Mouse (Mus musculus) heart, adult 11 months (tissue): ENCODE data around the gene Plcb1.

Experiments
- DNase-seq: peaks from one replicate; pipeline ENCODE4 v3.0.0; 2022

The Plcb1 gene

GRCm38 (mm10) chr2:135439546-135440517 lies 654.0 kb downstream of the Plcb1 start:
- DNase-seq = peak; percentile 92

- DNase-seq = no peak
Measured at GRCm38 (mm10) chr2:135453581-135453980, 667.7 kb downstream of the Plcb1 start.

- no peak for DNase-seq
Measured at GRCm38 (mm10) chr2:135454015-135454414, 668.1 kb downstream of the Plcb1 start.

- DNase-seq = no peak
Measured at GRCm38 (mm10) chr2:135454455-135454854, 668.6 kb downstream of the Plcb1 start.

- DNase-seq = no peak
Measured at GRCm38 (mm10) chr2:135467895-135468294, 682.0 kb downstream of the Plcb1 start.

GRCm38 (mm10) chr2:135474107-135474506 lies 688.2 kb downstream of the Plcb1 start:
- no peak for DNase-seq

GRCm38 (mm10) chr2:135485248-135485647 lies 699.4 kb downstream of the Plcb1 start:
- DNase-seq = no peak

- DNase-seq = no peak
Measured at GRCm38 (mm10) chr2:135488277-135488676, 702.4 kb downstream of the Plcb1 start.

GRCm38 (mm10) chr2:135489127-135489526 lies 703.3 kb downstream of the Plcb1 start:
- DNase-seq = peak; percentile 74

GRCm38 (mm10) chr2:135492777-135493176 lies 706.9 kb downstream of the Plcb1 start:
- DNase-seq = peak; percentile 92

- peak; percentile 44 for DNase-seq
Measured at GRCm38 (mm10) chr2:135496553-135496952, 710.7 kb downstream of the Plcb1 start.

- no peak for DNase-seq
Measured at GRCm38 (mm10) chr2:135497251-135497650, 711.4 kb downstream of the Plcb1 start.

- DNase-seq = no peak
Measured at GRCm38 (mm10) chr2:135500872-135501271, 715.0 kb downstream of the Plcb1 start.

GRCm38 (mm10) chr2:135503328-135503997 lies 717.6 kb downstream of the Plcb1 start:
- DNase-seq = no peak

- no peak for DNase-seq
Measured at GRCm38 (mm10) chr2:135503998-135504354, 718.1 kb downstream of the Plcb1 start.

- no peak for DNase-seq
Measured at GRCm38 (mm10) chr2:135507111-135507510, 721.2 kb downstream of the Plcb1 start.

GRCm38 (mm10) chr2:135518956-135519355 lies 733.1 kb downstream of the Plcb1 start:
- DNase-seq = no peak
